In genomic region chr16:33934701-33935406, GRCm38 (mm10) we compare ENCODE assay signal across 9 mouse cellular contexts. TPM values are rescaled to one million over a fixed set of nuclear protein-coding genes. Genes with fewer than 3 reads are reported as not detected.
DNase-seq lines count a peak whose midpoint lies in the region; ATAC-seq and TF ChIP-seq lines count a peak whose summit lies in the region.
"Had no signal": no experiment of that assay in that cellular context is flagged by ENCODE, and none has a peak within 500 bp of the region (broad histone marks: within the 10 kb centered on the region; RNA-seq: fewer than 3 reads in every experiment).

No protein-coding gene starts in this region.

- intact Hi-C loops in heart, postnatal 10 days (cut with DNase I), result no loop called here

- TF ChIP-seq CTCF in bone marrow macrophage, adult 2 months (IDR thresholded peaks at IDR 0.05; ENCODE audit: low read depth, low read length), result no peak

- no peaks in the 10 kb centered on the region for H3K9me3 ChIP-seq in neural tube, embryonic 12.5 days

- peak; percentile 39 for DNase-seq in gastrocnemius, postnatal 10 days
- no peak for DNase-seq in gastrocnemius, adult 8-10 months (ENCODE audit: low spot score in 2 of 2)
- peak; percentile 52 to 55 for DNase-seq in heart, postnatal 10 days
- DNase-seq in layer of hippocampus, adult 9-11 months, result peak; percentile 54
- DNase-seq in thymus, postnatal 10 days (ENCODE audit: low spot score in 2 of 2), result no peak
- no peak for DNase-seq in MN1 (ENCODE audit: low spot score)

- TF ChIP-seq POLR2A in bone marrow macrophage, adult 2 months (IDR thresholded peaks at IDR 0.05; ENCODE audit: borderline replicate concordance, low read depth, low read length), result no peak

- peaks cover 80% of the 10 kb centered on the region for H3K4me1 ChIP-seq in bone marrow macrophage, adult 2 months (ENCODE audit: control insufficient read depth, insufficient read depth, low read length)
- peaks cover 3% of the 10 kb centered on the region for H3K4me1 ChIP-seq in neural tube, embryonic 12.5 days

- no peak for ATAC-seq in neural tube, embryonic 12.5 days (ENCODE audit: low FRiP score, low read depth)

- no peak overlapping the region for H3K4me2 ChIP-seq in neural tube, embryonic 12.5 days (replicated peaks)

- H3K27ac ChIP-seq in bone marrow macrophage, adult 2 months (ENCODE audit: insufficient read depth, low read depth, low read length), result peak overlapping the region; percentile 90
- H3K27ac ChIP-seq in neural tube, embryonic 12.5 days, result peak overlapping the region; percentile 12; the same call in 1 of the 2 replicates

- H3K9ac ChIP-seq in neural tube, embryonic 12.5 days, result no peak overlapping the region

- WGBS in neural tube, embryonic 12.5 days, result 72% methylated on average over 5 of the region's 5 CpGs

- no peaks in the 10 kb centered on the region for H3K27me3 ChIP-seq in neural tube, embryonic 12.5 days (replicated peaks)

- no peaks in the 10 kb centered on the region for H3K36me3 ChIP-seq in neural tube, embryonic 12.5 days

- H3K4me3 ChIP-seq in bone marrow macrophage, adult 2 months (ENCODE audit: insufficient read depth, low read length), result no peak overlapping the region
- H3K4me3 ChIP-seq in neural tube, embryonic 12.5 days, result no peak overlapping the region
- H3K4me3 ChIP-seq: erythroblast, embryonic 14.5 days had no signal

RNA-seq across cellular contexts. Expression of gene Umps, which starts 32.0 kb away (rescaled TPM):
- 1 to 10 TPM; 7.4 to 9.1 TPM for total RNA-seq in gastrocnemius, postnatal 10 days (2021)
- total RNA-seq in gastrocnemius, adult 8-10 months (2022), result 1 to 10 TPM; 6.1 to 7.2 (median 6.5) TPM
- polyA plus RNA-seq in bone marrow macrophage, adult 2 months (2012; ENCODE audit: insufficient read depth, insufficient read length, missing spikeins), result 9.2 and 11.6 TPM in 2 replicates
- total RNA-seq in heart, postnatal 10 days (2021), result 10 to 100 TPM; 12.0 to 12.1 TPM
- polyA plus RNA-seq in neural tube, embryonic 12.5 days (2016; fragmentation: Nextera tagmentation; extraction: Ambion mirVana), result 36.8 and 38.2 TPM in 2 replicates

Comparison
In these comparisons a context has a peak if more than half of its experiments do, and no peak if none do; other contexts are left out.
1. DNase-seq: peak in gastrocnemius, postnatal 10 days (single experiment), heart, postnatal 10 days (2 of 2) and layer of hippocampus, adult 9-11 months (single experiment); none in gastrocnemius, adult 8-10 months (0 of 2), thymus, postnatal 10 days (0 of 2) and MN1 (single experiment).